Mouse (Mus musculus): ENCODE results near the gene Eaf2. TPM values are rescaled to one million over a fixed set of nuclear protein-coding genes. Genes with fewer than 3 reads are reported as not detected.

Eaf2 gene
- 0.17 and 0.30 TPM in 2 replicates for polyA plus RNA-seq (2012; rRNA removed)

DNA sequence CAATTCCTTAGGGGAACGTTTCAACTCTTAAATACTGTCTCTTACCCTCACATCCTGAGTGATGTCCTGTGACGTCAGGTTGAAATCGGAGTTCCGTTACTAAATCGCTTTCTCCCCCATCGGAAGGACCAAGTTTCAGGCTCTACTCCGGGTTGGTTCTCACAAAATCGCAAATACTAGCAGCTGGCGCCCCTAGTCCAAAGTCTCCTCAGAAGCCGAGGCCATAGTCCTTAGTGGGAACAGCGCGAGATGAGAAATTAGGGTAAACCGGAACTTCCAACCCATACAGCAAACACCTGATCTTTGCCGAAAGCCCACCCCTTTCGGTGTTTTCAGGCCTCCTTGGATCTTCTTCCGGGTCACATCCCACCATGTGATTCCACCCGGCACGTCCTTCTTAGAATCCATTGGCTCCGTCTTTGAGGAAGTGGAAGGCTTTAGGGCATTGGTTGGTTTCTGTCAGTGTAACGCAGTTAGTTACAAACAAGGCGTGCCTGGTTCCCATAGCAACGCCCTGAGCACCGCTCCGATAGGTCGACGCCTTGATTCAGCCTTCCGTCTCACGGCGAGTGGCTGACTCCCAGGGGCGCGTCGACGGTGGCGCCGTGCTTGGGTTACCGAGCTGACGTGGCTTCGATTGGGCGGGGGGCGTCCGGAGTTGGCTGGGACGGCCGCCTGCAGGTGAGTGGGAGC is at the start of gene Eaf2, which contains the start of gene Golgb1:
Gene Eaf2 (minus strand): TSS at position 421 of the 693 bp plus-strand sequence.
Gene Golgb1 (plus strand): TSS at position 558 of the 693 bp plus-strand sequence.

DNA sequence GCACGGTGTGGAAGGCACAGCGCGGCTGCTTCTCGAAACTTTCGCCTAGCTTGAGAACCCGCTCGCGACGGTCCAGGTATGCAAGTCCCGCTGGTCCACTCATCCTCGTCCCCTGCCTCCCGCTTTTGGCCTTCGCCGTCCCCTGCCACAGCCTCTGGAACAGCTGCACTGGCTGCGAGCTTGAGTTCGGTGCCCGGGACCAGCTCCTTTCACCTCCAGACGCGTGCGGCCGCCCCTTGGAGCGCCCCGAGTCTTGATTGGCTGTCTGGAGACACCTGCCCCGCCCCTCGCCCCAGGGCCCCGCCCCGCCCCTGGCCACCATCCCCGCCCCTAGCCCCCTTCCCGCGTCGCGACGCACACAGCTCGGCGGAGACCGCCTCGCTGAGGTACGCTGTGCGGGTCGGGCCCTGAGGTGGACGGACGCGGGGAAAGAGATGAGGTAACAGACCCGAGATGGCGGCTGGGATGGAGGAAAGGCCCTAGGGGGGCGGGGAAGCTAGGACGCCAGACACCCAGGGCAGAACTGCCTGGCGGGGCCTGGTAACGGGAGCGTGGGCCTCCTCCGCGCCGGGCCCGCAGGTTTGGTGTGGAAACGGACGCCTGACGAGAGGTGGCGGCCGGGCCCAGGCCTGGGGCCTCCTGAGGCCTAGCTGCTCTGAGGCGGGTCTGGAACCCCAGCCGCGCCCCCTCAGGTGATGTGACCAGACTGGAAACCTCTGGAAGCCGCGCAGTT is 46.6 kb downstream of the Eaf2 start, which contains the start of gene Iqcb1:
Gene Iqcb1 (plus strand): TSS at position 332 of the 733 bp plus-strand sequence.

DNA sequence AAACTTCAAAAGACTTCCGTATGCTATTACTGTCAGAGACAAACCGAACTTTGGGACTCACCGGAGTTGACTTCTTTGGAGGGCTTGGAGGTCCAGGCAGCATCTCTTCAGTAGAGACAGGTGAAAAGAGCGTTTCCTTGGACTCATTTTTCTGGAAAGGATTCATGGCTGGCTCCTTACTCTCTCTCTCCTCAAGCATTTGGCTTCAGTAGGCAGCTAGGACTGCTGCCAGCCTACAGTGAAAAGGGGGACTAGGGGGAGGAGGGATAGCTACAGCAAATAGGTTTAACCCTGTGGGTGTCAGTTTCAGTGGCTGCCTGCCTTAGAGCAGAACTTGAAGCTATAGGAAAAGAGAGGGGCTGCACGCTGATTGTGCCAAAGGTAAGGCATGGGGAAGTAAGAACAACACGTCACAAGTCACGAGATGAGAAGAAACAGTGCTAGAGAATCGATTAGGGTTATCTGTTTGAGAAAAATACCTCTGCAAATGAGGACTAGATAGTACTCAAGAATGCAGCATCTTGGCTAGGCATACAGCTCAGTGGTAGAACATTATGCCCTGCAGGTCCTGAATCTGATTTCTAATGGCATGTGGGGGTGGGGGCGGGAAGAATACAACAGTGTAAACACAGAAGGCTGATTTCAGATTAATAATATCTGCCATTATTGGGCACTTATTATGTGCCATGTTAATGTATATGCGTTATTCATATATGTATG is 90.0 kb downstream of the Eaf2 start, which contains the start of gene Slc15a2:
Gene Slc15a2 (minus strand): TSS at position 369 of the 720 bp plus-strand sequence.

Other genes with a start within 250 kb of the Eaf2 start
- gene Cd86, start 208.9 kb downstream of the Eaf2 start, polyA plus RNA-seq (2012; rRNA removed), result 4.4 and 5.2 TPM in 2 replicates
- 0.02 and 0.05 TPM in 2 replicates for gene Ildr1, start 181.0 kb downstream of the Eaf2 start, polyA plus RNA-seq (2012; rRNA removed)
- gene Slc15a2, start 90.0 kb downstream of the Eaf2 start, polyA plus RNA-seq (2012; rRNA removed), result 2.0 and 3.6 TPM in 2 replicates
- gene Iqcb1, start 46.6 kb downstream of the Eaf2 start, polyA plus RNA-seq (2012; rRNA removed), result 4.2 and 4.5 TPM in 2 replicates
- 10.6 and 12.8 TPM in 2 replicates for gene Golgb1, start 137 bp upstream of the Eaf2 start, polyA plus RNA-seq (2012; rRNA removed)
- gene Hcls1, start 60.0 kb upstream of the Eaf2 start, polyA plus RNA-seq (2012; rRNA removed), result 12.0 and 14.1 TPM in 2 replicates
- 0.02 TPM in 2 replicates for gene Fbxo40, start 115.5 kb upstream of the Eaf2 start, polyA plus RNA-seq (2012; rRNA removed)
- gene Polq, start 136.8 kb upstream of the Eaf2 start, polyA plus RNA-seq (2012; rRNA removed), result 9.9 and 10.5 TPM in 2 replicates